Mouse (Mus musculus): ENCODE measurements around the gene Nrg3.

DNA sequence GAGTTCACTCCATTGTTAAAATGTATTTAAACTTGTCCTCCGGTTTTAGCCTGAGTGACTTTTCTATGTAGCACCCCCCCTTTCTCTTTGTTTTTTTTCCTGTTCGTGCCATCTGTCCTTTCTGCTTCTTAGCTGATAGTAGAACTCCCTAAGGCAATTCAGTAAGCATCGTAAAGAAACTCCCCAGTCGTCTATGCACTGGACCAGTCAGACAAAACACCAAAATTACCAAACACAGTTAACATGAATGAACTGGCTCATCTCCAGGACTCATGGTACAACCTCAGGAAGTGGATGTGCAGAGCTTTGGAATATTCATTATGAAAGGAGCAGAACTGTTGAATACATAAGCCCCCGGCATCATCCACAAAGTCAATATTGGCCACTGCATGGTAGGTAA, 429.5 kb downstream of the Nrg3 start:
- TF ChIP-seq POLR2A (IDR thresholded peaks at IDR 0.05; ENCODE audit: borderline replicate concordance, low read depth, low read length): no peak
- TF ChIP-seq CTCF (IDR thresholded peaks at IDR 0.05; ENCODE audit: low read depth, low read length): no peak

Measured in bone marrow macrophage, adult 2 months (primary cell).